Mouse (Mus musculus) myocyte (in vitro differentiated cells): ENCODE results near the gene Ncoa4.

Source experiments
- E2F4 ChIP-seq: IDR thresholded peaks from one replicate; pipeline ENCODE4 v1.6.1; 2011; ENCODE audit warnings: mild to moderate bottlenecking, control low read depth, moderate library complexity; ENCODE audit not compliant: insufficient read depth
- MAX ChIP-seq: IDR thresholded peaks from one replicate; pipeline ENCODE4 v1.6.1; 2011; ENCODE audit warnings: low read depth, mild to moderate bottlenecking, control low read depth
- MYOD1 ChIP-seq, 3 experiments: IDR thresholded peaks; one replicate each; pipeline ENCODE4 v1.6.1; 2011; ENCODE audit warnings: control low read depth in 2 of 3, low read depth in 2 of 3, mild to moderate bottlenecking in 2 of 3, moderate library complexity in 1 of 3; ENCODE audit not compliant: insufficient read length in 2 of 3, control insufficient read depth in 1 of 3
- POLR2A ChIP-seq: IDR thresholded peaks from one replicate; pipeline ENCODE4 v1.6.1; 2011; ENCODE audit warnings: low read depth, mild to moderate bottlenecking, control low read depth, moderate library complexity; ENCODE audit not compliant: insufficient read length
- POLR2AphosphoS2 ChIP-seq: IDR thresholded peaks from one replicate; pipeline ENCODE4 v1.6.1; 2011; ENCODE audit warnings: low read depth, control low read depth; ENCODE audit not compliant: insufficient read length
- TCF3 ChIP-seq: IDR thresholded peaks from one replicate; pipeline ENCODE4 v1.6.1; 2011; ENCODE audit warnings: low read depth, control low read depth; ENCODE audit not compliant: insufficient read length
- USF1 ChIP-seq: IDR thresholded peaks from one replicate; pipeline ENCODE4 v1.6.1; 2011; ENCODE audit warnings: low read depth, mild to moderate bottlenecking, control low read depth, moderate library complexity

DNA sequence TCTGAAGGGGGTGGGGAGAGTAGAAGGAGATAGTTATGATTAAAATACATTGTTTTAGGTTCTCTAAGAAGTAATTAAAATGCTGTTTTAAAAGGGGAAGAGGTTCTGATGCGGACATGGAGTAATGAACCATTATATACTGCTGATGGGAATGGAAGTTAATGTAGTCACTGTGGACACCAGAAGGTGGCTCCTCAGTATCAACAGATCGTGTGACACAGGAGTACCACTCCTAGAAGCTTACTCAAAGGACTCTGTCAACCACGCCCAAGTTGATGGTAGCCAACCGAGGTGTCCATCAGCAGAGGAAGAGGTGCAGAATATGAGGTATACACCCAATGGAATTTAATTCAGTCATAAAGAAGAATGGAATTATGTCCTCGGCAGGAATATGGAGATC, 31.3 kb upstream of the Ncoa4 start:
- TF ChIP-seq USF1 = no peak
- no peak for TF ChIP-seq POLR2AphosphoS2
- TF ChIP-seq POLR2A = no peak
- no peak for TF ChIP-seq MYOD1 (IDR thresholded peaks at IDR 0.05; ENCODE audit: control insufficient read depth in 1 of 3, insufficient read length in 2 of 3, low read depth in 2 of 3)
- TF ChIP-seq TCF3 = no peak
- no peak for TF ChIP-seq E2F4
- TF ChIP-seq MAX = no peak
